Comparison of ENCODE assay signal across 15 mouse cellular contexts in the genomic region with DNA sequence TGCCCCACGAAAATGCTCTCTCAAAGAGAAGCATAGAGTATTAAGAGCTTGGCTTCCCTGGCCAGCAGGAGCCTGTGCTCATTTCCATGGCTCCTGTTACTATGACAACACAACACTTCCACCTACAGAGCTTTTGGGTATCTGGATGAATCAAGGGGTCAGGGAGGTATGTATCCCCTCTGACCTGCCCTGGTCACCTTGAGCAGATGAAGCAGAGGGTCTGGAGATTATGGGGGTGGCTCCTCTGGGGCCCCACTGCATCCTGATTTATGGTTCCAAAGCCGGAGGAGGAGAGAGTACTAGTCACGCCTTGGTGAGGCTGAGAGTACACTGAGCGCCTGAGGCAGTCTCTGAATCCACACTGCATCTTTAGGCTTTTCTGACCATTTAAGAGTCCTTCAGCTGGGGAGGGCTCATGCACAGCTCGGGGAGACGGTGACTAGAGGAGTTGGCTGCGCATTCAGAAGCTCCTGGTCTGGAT. TPM values are rescaled to one million over a fixed set of nuclear protein-coding genes. Genes with fewer than 3 reads are reported as not detected.
A peak's percentile ranks its signal among the peaks of the same experiment; 100 is the strongest.
DNase-seq lines count a peak whose midpoint lies in the region; ATAC-seq and TF ChIP-seq lines count a peak whose summit lies in the region.
"Had no signal": no experiment of that assay in that cellular context is flagged by ENCODE, and none has a peak within 500 bp of the region (broad histone marks: within the 10 kb centered on the region; RNA-seq: fewer than 3 reads in every experiment).

No protein-coding gene starts in this region.

- no peak overlapping the region for H3K4me3 ChIP-seq in intestine, embryonic 14.5 days (ENCODE audit: low read depth, low read length)
- H3K4me3 ChIP-seq in intestine, postnatal 0 days (ENCODE audit: low read depth, low read length) = no peak overlapping the region
- H3K4me3 ChIP-seq: erythroblast, embryonic 14.5 days had no signal

- no peaks in the 10 kb centered on the region for H3K4me1 ChIP-seq in intestine, embryonic 14.5 days (replicated peaks; ENCODE audit: control insufficient read depth, insufficient read depth, low read length)
- 0 out of 2 replicates have a peak, but pooled peaks cover 5% of the 10 kb centered on the region for H3K4me1 ChIP-seq in intestine, postnatal 0 days (replicated peaks; ENCODE audit: control insufficient read depth, insufficient read depth, low read length)

- no peaks in the 10 kb centered on the region for H3K9me3 ChIP-seq in intestine, embryonic 14.5 days (ENCODE audit: control insufficient read depth, low read length)
- no peaks in the 10 kb centered on the region for H3K9me3 ChIP-seq in intestine, postnatal 0 days (ENCODE audit: control insufficient read depth)

- no peak for ATAC-seq in cerebellum, adult (ENCODE audit: insufficient number of reproducible peaks, low FRiP score, low TSS enrichment)
- ATAC-seq in intestine, embryonic 14.5 days (replicated peaks; ENCODE audit: low FRiP score, low TSS enrichment, low read depth) = no peak
- ATAC-seq in intestine, postnatal 0 days = no peak
- ATAC-seq: lung, postnatal 0 days had no signal

- H3K9ac ChIP-seq in intestine, embryonic 14.5 days (ENCODE audit: low read length) = no peak overlapping the region
- no peak overlapping the region for H3K9ac ChIP-seq in intestine, postnatal 0 days (ENCODE audit: low read depth, low read length)

- WGBS in intestine, embryonic 14.5 days = 56% methylated on average over 7 of the region's 7 CpGs
- WGBS in intestine, postnatal 0 days = 56% methylated on average over 7 of the region's 7 CpGs

- no peak overlapping the region for H3K4me2 ChIP-seq in intestine, embryonic 14.5 days (ENCODE audit: low read length)
- no peak overlapping the region for H3K4me2 ChIP-seq in intestine, postnatal 0 days (replicated peaks; ENCODE audit: low read depth)

- no peak overlapping the region for H3K27ac ChIP-seq in intestine, embryonic 14.5 days (ENCODE audit: low read depth)
- H3K27ac ChIP-seq in intestine, postnatal 0 days (ENCODE audit: low read depth, low read length) = no peak overlapping the region

- no peaks in the 10 kb centered on the region for H3K27me3 ChIP-seq in intestine, embryonic 14.5 days (replicated peaks; ENCODE audit: control insufficient read depth, insufficient read depth, low read length)
- H3K27me3 ChIP-seq in intestine, postnatal 0 days (replicated peaks; ENCODE audit: control insufficient read depth, insufficient read depth, low read length) = no peaks in the 10 kb centered on the region

- no peaks in the 10 kb centered on the region for H3K36me3 ChIP-seq in intestine, embryonic 14.5 days (ENCODE audit: control insufficient read depth, insufficient read depth, low read length)
- no peaks in the 10 kb centered on the region for H3K36me3 ChIP-seq in intestine, postnatal 0 days (ENCODE audit: control insufficient read depth, insufficient read depth)

- peak; percentile 59 for DNase-seq in cerebellum, adult 9-10 months
- peak; percentile 50 for DNase-seq in intestine, embryonic 14.5 days (ENCODE audit: low spot score)
- DNase-seq in right cerebral cortex, adult 2 months (ENCODE audit: low spot score in 2 of 2) = peak; percentile 44 to 46
- DNase-seq in right cerebral cortex, postnatal 36 days (ENCODE audit: low spot score in 2 of 2) = no peak
- no peak for DNase-seq in adrenal gland, adult 2 months
- DNase-seq in Muller cell, postnatal 12 days (ENCODE audit: inconsistent ontology term) = no peak
- DNase-seq: kidney, adult 18-20 months had no signal

- no peak for TF ChIP-seq CTCF in intestine, postnatal 0 days (IDR thresholded peaks at IDR 0.05; ENCODE audit: low read depth)

RNA-seq across cellular contexts. Expression of a gene that starts 4.9 kb away (rescaled TPM):
- 3.3 and 3.6 TPM in 2 replicates for polyA plus RNA-seq in intestine, embryonic 14.5 days (2014; fragmentation: Nextera tagmentation; extraction: Ambion mirVana)
- 4.6 and 5.0 TPM in 2 replicates for polyA plus RNA-seq in intestine, postnatal 0 days (2015; fragmentation: Nextera tagmentation; extraction: Ambion mirVana)
- total RNA-seq in adrenal gland, adult 2 months (2021) = 10 to 100 TPM; 10.5 to 19.5 TPM
- polyA plus RNA-seq in adrenal gland, adult 2 months (2012; rRNA removed) = 11.8 and 12.3 TPM in 2 replicates

RNA-seq across cellular contexts. Expression of a gene that starts 6.1 kb away (rescaled TPM):
- polyA plus RNA-seq in intestine, embryonic 14.5 days (2014; fragmentation: Nextera tagmentation; extraction: Ambion mirVana) = not detected in 2 replicates
- not detected in 2 replicates for polyA plus RNA-seq in intestine, postnatal 0 days (2015; fragmentation: Nextera tagmentation; extraction: Ambion mirVana)
- total RNA-seq in adrenal gland, adult 2 months (2021) = not detected
- not detected in 2 replicates for polyA plus RNA-seq in adrenal gland, adult 2 months (2012; rRNA removed)
- total RNA-seq: ES-E14; gastrocnemius, postnatal 4 days; liver, adult 2 months had no signal
- polyA plus RNA-seq: erythroblast, embryonic 14.5 days; heart, postnatal 0 days; liver, adult 2 months; lung, postnatal 0 days had no signal

RNA-seq across cellular contexts. Expression of a gene that starts 41.6 kb away (rescaled TPM):
- polyA plus RNA-seq in intestine, embryonic 14.5 days (2014; fragmentation: Nextera tagmentation; extraction: Ambion mirVana) = 44.0 and 46.3 TPM in 2 replicates
- 9.1 and 9.2 TPM in 2 replicates for polyA plus RNA-seq in intestine, postnatal 0 days (2015; fragmentation: Nextera tagmentation; extraction: Ambion mirVana)
- 10 to 100 TPM; 26.3 to 29.8 TPM for total RNA-seq in adrenal gland, adult 2 months (2021)
- polyA plus RNA-seq in adrenal gland, adult 2 months (2012; rRNA removed) = 12.7 and 16.2 TPM in 2 replicates

RNA-seq across cellular contexts. Expression of a gene that starts 41.9 kb away (rescaled TPM):
- 108 and 110 TPM in 2 replicates for polyA plus RNA-seq in intestine, embryonic 14.5 days (2014; fragmentation: Nextera tagmentation; extraction: Ambion mirVana)
- 133 and 145 TPM in 2 replicates for polyA plus RNA-seq in intestine, postnatal 0 days (2015; fragmentation: Nextera tagmentation; extraction: Ambion mirVana)
- 100 to 1,000 TPM; 657 to 936 TPM for total RNA-seq in adrenal gland, adult 2 months (2021)
- polyA plus RNA-seq in adrenal gland, adult 2 months (2012; rRNA removed) = 305 and 399 TPM in 2 replicates

Comparison
In these comparisons a context has a peak if more than half of its experiments do, and no peak if none do; other contexts are left out.
1. DNase-seq: peak in cerebellum, adult 9-10 months (single experiment), intestine, embryonic 14.5 days (single experiment) and right cerebral cortex, adult 2 months (2 of 2); none in right cerebral cortex, postnatal 36 days (0 of 2), adrenal gland, adult 2 months (single experiment) and Muller cell, postnatal 12 days (single experiment).